16 mouse cellular contexts compared by ENCODE assay signal in the genomic region with DNA sequence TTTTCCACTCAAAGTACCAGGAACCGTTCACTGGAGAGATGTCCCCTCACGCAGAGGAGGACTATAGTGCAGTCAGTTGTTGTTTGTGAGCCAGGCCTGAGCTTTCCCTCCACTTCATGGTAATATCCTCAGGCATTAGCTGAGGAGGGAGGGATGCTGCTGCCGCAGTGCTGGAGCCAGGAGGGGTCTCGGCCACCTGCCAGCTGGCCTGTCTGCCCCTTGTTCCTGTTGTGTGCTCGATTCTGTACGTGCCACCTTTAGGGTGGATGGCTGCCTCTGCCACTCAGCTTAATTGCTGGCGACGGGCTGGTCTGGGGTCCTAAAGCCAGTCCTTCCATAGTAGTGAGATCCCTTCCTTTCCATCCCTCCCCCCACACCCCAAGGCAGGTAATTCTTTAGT.
"Had no signal": no experiment of that assay in that cellular context is flagged by ENCODE, and none has a peak within 500 bp of the region (broad histone marks: within the 10 kb centered on the region; RNA-seq: fewer than 3 reads in every experiment).

No protein-coding gene starts in this region.

- ATAC-seq: lung, postnatal 0 days; midbrain, embryonic 13.5 days; midbrain, embryonic 15.5 days had no signal

- DNase-seq: lung, postnatal 14 days; lung, postnatal 36 days; right cerebral cortex, postnatal 14 days; thymus, adult 2 months; thymus, postnatal 25 days; thymus, postnatal 4 days had no signal

- H3K9me3 ChIP-seq: lung, embryonic 15.5 days; megakaryocyte, embryonic 14.5 days; midbrain, embryonic 13.5 days; midbrain, embryonic 15.5 days; neural tube, embryonic 12.5 days; stomach, embryonic 15.5 days had no signal

- H3K9ac ChIP-seq: lung, embryonic 15.5 days; midbrain, embryonic 13.5 days; midbrain, embryonic 15.5 days; neural tube, embryonic 12.5 days; stomach, embryonic 15.5 days had no signal

- H3K4me1 ChIP-seq: lung, embryonic 15.5 days; midbrain, embryonic 13.5 days; midbrain, embryonic 15.5 days; neural tube, embryonic 12.5 days; stomach, embryonic 15.5 days had no signal

- H3K4me2 ChIP-seq: lung, embryonic 15.5 days; midbrain, embryonic 11.5 days; midbrain, embryonic 13.5 days; midbrain, embryonic 15.5 days; neural tube, embryonic 12.5 days; stomach, embryonic 15.5 days had no signal

- H3K27me3 ChIP-seq: lung, embryonic 15.5 days; megakaryocyte, embryonic 14.5 days; midbrain, embryonic 13.5 days; midbrain, embryonic 15.5 days; neural tube, embryonic 12.5 days; stomach, embryonic 15.5 days had no signal

- H3K4me3 ChIP-seq: lung, embryonic 15.5 days; megakaryocyte, embryonic 14.5 days; midbrain, embryonic 13.5 days; midbrain, embryonic 15.5 days; neural tube, embryonic 12.5 days; stomach, embryonic 15.5 days had no signal

- H3K27ac ChIP-seq: lung, embryonic 15.5 days; macrophage; midbrain, embryonic 13.5 days; midbrain, embryonic 15.5 days; neural tube, embryonic 12.5 days; stomach, embryonic 15.5 days; stomach, postnatal 0 days had no signal
